Mouse (Mus musculus) urinary bladder, postnatal 14 days (tissue): Measurements from ENCODE around the gene Sdhaf2.

Source experiments
- DNase-seq: peaks from one replicate; pipeline ENCODE4 v3.0.0; 2021; ENCODE audit warnings: low spot score

Gene Sdhaf2

GRCm38 (mm10) chr19:10497512-10498160 is 28.3 kb downstream of the Sdhaf2 start:
- no peak for DNase-seq

GRCm38 (mm10) chr19:10496976-10497375 is 29.0 kb downstream of the Sdhaf2 start:
- DNase-seq = no peak

- DNase-seq = no peak
Measured at GRCm38 (mm10) chr19:10495670-10496069, 30.3 kb downstream of the Sdhaf2 start.

GRCm38 (mm10) chr19:10486264-10486738 is 39.6 kb downstream of the Sdhaf2 start:
- peak; percentile 31 for DNase-seq

GRCm38 (mm10) chr19:10482703-10483102 is 43.2 kb downstream of the Sdhaf2 start, which contains the start of gene Ppp1r32:
Gene Ppp1r32, minus strand, starts transcription at chr19:10482928.
- DNase-seq = no peak

GRCm38 (mm10) chr19:10479541-10479940 is 46.4 kb downstream of the Sdhaf2 start:
- no peak for DNase-seq

GRCm38 (mm10) chr19:10473779-10474178 is 52.2 kb downstream of the Sdhaf2 start:
- no peak for DNase-seq

GRCm38 (mm10) chr19:10472958-10473357 is 53.0 kb downstream of the Sdhaf2 start:
- no peak for DNase-seq

GRCm38 (mm10) chr19:10469171-10469658 is 56.7 kb downstream of the Sdhaf2 start:
- DNase-seq = no peak

GRCm38 (mm10) chr19:10464427-10464826 is 61.5 kb downstream of the Sdhaf2 start:
- no peak for DNase-seq

- no peak for DNase-seq
Measured at GRCm38 (mm10) chr19:10461584-10461983, 64.4 kb downstream of the Sdhaf2 start.

GRCm38 (mm10) chr19:10459907-10460306 is 66.0 kb downstream of the Sdhaf2 start:
- no peak for DNase-seq

GRCm38 (mm10) chr19:10458096-10458495 is 67.8 kb downstream of the Sdhaf2 start:
- DNase-seq = peak; percentile 53

- peak; percentile 52 for DNase-seq
Measured at GRCm38 (mm10) chr19:10457484-10457800, 68.5 kb downstream of the Sdhaf2 start.

GRCm38 (mm10) chr19:10456752-10457483 is 69.0 kb downstream of the Sdhaf2 start, which contains the start of gene Lrrc10b:
Gene Lrrc10b, minus strand, starts transcription at chr19:10457473.
- peak; percentile 57 for DNase-seq

GRCm38 (mm10) chr19:10455437-10455806 is 70.5 kb downstream of the Sdhaf2 start:
- no peak for DNase-seq

- DNase-seq = no peak
Measured at GRCm38 (mm10) chr19:10454718-10455436, 71.1 kb downstream of the Sdhaf2 start.
